Mouse (Mus musculus) lung, adult 18-20 months (tissue): Measurements from ENCODE around the gene Lyl1.

Experiments used
- DNase-seq, 2 experiments: peaks; one replicate each; pipeline ENCODE4 v3.0.0; 2022; ENCODE audit warnings: mixed read lengths in 2 of 2

Lyl1 gene

DNA sequence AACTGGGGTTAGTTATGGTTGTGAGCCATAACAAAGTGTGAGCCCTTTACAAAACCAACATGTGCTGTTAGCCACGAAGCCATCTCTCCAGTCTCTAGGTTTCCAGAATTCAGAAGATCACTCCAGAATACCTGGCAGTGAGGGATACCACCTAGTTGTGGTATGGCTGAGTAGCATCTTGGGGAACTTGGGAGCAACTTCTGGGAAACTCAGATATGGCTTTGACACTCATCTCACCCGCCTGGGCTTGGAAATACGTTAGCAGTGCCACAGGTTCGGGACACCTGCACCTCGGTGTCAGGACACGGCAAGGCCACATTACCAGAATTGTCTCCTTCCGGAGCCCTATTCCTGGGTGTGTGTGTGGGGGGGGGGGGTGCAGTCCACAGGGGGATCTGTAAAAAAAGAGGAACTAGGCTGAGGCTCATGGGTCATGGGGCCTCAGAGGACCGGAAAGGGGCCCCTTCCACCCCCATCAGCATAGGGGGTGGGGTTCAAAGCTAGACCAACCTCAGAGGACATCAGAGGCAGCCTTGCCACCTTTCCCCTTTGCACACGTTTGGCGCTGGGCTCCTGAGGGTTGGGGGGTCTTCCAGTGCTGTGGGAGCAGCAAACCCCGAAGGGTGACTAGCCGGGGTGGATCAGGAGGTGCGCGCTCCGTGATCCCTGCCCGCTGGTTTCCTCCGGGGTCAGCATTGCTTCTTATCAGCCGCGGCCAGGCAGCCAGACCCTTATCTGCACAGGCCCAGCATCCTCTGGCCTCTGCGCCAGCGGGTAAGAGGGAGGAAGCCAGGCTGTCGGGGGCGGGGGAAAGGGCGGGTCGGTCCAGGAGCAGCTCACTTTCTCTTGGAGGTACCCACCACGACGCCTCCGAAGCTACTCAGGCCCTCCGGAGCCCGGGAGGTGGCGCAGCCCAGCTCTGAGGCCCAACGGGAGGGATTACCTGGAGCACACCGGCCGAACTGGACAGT, at the start of gene Lyl1:
TSS of gene Lyl1 (plus strand) at position 517 of the 971 bp plus-strand sequence.
- DNase-seq = peak; percentile 88 to 90

DNA sequence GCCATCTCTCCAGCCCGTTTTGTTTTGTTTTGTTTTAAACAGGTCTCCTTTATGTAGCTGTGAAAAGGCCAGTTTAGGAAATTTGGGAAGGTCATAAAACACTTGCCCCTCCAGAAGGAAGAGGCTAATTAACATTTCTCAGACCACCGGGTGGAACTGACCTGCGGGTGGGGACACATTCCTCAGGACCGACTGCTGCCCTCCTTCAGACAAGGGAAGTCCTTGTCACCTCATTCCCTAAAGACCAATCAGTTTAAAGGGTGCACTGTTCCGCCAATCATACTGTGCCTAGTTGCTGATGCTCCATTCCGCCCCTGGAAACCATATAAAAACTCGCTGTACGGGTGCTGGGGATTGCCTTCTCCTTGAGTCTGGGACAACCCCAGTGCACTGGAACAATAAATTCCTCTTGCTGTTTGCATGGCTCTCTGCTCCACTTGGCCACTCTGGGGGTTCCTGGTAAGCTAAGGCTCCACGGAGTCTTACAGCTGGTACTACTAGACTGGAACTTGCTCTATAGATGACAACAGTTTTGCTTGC, 48.1 kb upstream of the Lyl1 start:
- DNase-seq = no peak

DNA sequence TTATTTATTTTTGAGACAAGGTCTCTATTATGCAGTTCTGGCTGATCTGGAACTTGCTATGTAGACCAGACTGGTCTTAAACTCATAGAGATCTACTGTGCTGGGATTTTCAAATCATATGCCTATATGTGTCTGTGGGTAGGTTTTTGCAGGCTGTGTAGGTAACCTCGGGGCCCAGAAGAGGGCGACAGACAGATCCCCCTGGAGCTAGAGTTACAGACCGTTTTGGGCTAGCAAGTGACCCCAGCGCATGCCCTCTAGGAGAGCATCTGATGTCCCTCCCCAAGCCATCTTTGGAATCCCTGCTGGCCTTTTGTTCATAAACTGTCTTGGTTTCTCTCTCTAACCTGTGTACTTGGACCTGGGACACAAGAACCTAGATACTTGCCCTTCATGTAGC, 46.7 kb upstream of the Lyl1 start:
- no peak for DNase-seq

DNA sequence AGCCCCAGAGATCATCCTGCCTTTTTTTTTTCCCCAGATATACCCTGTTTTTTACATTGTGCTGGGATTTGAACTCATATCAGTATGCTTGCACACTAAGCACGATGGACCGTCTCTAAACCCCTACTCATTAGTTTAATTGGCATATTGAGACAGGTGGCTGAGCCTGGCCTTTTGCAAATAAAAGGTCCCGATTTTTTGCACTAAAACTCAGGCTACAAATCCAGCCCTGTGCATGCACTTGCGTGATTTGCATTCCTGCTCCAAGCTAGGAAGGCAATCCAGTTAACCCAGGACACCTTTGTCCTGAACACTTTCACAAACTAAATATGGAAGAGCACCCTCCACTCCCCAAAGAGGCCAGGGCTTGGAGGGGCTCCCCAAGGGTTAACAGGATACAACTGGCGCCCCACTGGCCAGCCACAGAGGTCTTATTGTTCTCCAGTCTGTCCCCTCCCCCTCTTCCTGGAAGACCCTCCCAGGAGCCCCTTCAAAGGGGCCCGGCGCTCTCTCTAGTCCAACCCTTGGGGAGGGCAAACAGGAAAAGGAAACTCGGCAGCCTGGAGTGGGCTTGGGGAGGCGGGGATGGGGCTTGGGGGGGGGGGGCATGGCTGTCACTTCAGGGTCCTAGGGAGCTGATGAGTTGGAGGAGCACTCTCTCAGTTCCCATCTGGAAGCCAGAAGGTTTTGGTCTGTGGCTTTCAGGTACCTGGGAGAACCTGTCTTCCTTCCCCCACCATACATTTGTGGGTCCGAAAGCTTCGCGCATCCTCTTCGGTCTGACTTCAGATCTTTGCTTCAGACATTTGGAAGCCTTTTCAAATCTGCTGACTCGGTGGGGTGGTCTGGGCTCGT, 45.7 kb upstream of the Lyl1 start:
- no peak for DNase-seq

DNA sequence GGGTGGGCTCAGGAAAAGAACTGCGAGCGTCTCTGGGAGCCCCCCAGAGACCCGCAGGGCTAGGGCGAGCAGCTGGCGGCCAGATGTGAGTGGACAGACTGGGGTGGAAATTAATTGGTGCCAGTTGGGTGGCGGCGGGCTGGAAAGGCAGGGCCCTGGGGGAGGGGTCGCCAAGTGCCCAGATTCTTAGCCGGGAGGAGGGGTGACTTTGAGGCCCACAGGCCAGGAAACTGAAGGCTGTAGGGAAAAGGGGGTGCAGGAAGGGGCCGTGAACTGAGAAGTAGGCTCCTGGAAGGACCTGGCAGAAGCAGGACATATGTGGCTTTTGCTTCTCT, 45.1 kb upstream of the Lyl1 start:
- DNase-seq = peak in 1 of 2 experiments; percentile 28

DNA sequence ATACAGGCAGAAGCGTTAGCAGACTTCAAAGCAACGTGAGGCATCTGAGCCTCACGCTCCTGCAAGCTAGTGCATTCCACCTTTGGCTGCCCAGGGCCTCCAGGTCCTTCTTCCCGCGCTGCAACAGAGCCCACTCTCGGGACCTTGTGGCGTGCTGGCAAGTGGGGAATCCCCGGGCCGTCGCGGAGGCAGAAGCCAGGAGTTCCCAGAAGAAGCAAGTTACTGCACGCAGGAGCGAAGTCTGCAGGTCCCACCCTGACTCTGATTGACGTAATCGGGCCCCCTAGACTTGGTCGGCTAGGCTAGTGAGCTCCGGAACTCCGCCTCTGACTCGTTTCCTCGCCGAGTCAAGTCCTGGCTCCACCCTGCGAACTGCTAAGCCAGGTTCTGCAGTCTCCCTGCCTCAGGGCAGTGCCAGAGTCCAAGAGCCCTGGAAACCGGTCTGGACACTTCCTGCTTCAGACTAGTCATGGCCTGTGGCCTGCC, 44.6 kb upstream of the Lyl1 start:
- peak; percentile 94 to 97 for DNase-seq

DNA sequence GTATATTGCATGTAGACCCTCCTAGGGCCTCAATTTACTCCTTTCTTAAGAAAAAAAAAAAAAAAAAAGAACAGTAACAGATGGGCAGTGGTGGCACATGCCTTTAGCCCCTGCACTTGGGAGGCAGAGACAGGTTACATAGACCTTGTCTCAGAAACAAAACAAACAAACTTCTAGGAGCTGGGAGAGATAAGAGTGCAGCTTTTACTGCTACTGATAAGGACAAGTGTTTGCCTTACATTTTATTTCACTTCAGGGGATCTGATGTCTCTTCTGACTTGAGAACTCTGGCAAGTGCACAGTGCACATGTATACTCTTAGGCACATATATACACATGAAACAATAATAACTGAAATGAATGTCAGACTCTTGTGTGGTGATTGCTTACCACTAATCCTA, 44.1 kb upstream of the Lyl1 start:
- DNase-seq = no peak

DNA sequence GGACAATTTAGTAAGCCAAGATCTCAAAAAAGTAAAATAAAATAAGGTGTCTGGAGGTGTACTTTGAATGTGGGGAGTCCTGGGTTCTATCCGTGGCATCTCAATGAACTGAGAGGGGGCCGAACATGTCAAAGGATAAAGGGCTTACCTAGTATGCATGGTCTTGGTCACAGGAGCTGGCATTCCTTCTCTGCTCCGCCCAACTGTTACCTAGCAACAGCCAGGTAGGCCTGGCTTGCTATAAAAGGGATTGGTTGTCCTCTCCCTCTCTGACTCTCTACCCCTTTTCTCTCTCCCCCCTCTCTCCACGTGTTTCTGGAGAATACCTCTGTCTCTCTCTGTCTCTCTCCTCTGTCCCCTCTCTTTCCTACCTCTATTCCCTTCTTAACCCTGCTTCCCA, 43.6 kb upstream of the Lyl1 start:
- peak; percentile 63 to 73 for DNase-seq

DNA sequence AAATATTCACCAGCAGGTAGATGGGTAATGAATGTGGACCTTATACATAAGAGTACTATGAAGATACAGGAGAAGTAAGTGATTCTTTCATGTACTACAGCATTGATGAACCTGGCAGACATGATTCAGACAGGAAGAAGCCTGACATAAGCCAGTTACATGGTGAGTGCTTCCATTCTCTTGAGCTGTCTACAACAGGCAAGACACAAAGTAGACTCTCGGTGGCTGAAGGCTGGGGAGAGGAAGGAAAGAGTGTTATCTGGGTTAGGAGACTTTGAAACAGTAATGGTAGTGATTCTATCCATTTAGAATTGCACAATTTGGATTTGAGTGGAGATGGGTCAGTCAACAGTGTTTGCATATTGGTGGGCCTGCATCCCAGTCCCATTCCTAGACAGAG, 42.3 kb upstream of the Lyl1 start:
- DNase-seq = no peak

DNA sequence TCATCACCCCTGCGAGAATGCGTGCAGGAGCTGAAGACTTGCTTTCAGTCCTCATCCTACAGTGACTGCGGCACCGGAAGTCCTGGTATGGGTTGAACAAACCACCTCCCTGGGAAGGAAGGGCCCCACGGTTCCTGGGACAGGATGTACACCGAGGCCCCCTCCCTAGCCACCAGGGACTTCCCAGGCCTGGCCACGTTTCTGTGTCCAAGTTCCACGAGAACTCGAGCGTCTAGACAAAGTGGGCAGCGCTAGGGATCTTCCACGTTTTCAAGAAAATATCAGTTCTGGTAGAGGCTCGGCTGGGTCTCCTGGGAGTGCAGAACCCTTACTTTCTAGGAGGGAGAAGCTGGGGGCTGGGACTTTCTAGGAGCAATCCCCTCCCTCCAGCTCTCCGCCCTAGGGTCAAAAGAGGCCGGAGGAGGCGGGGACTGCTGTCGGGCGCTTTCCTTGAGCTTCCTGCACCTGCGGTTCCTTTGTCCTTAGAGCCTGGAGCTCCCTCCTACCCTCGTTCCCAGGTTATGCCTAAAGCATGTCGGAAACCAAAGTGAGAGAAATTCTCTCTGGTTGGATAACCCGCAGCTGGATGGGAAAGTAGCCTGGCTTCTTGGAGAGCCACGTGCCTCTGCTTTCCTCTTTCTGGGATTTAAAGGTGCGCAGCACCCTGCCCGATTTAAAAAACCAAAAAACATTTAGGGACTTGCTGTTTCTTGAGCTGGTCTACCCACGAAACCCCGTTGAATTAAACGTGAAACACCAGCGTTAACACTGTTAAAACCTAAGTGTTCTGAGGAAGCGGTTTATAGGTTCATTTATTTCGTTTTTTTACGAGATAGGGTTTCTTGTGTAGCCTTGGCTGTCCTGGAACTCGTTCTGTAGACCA, 41.1 kb upstream of the Lyl1 start:
- DNase-seq = peak; percentile 83 to 87

DNA sequence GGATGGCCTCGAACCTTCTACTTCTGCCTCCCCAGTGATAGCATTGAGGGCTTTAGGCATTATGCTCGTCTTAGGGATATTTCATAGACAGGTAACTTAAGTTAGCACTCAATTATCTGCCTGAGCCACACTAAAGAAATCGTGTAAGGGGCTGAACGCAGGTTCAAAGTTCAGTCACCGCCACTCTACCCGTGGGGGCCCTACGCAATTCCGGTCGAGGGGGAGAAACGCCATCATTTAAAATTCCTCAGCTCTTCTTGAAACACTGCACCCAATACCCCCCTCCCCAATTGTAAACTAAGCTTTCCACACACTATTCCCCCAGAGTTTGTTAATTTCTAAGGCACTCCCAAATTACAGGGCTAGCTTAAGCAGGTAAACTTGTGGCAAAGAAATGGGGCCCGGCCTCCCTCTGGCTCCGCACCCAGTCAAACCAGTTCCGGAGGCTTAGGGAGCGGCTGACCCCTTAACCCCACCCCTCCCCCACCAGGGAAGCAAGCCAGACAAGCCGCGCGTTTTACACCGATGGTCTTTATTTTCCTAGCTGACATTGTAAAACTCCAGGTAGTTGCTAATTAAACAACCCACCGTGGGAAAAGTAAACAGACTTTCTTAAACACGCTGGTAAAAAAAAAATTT, 40.3 kb upstream of the Lyl1 start:
- DNase-seq = peak; percentile 82 to 89

DNA sequence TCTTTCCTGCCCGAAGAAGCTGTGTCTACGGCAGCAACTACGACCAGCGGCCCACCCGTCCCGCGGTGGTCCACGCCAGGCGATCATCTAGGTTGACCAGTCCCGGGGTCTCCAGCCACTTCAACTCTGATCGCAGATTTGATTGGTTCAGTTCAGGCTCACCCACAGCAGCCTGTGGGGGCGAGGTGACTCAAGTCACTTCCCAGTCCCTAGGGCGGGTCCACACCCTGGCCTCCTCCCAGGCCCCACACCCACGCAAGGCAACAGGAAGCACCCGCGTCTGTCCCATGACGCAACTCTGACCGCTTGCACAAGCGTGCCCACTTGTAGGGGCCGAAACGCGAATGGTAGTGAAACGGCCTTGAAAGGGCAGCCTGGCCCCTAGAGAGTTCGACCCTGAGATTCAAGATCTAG, 39.8 kb upstream of the Lyl1 start:
- DNase-seq = peak; percentile 98 to 99

DNA sequence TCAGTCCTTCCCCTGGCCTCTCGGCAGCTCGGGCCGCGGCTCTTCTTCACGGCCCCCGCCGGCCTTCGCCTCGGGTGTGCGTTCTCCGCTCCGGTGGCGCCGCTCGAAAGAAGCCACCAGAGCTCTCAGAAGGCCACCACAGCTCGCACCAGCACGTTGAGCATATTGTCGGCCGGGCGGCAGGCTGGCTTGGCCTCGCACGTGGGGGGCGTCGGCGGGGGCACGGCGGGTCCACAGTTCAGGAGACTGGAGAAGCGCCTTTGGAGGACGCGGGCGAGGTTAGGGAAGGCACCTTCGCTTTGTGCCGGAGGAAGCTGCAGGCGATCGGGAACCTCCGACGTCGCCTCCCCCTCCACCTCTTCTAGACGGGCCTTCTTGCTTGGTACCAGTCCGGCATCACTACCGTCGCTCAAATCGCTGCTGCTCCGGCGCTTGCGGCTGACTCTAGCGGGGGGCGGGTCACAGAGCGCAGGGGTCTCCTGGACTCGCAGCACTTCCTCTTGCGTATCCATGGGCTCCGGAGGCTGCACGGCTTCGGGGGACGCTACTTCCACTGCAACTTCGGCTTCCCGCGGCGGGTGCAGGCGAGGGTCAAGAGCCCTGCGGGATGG, 39.2 kb upstream of the Lyl1 start:
- no peak for DNase-seq

DNA sequence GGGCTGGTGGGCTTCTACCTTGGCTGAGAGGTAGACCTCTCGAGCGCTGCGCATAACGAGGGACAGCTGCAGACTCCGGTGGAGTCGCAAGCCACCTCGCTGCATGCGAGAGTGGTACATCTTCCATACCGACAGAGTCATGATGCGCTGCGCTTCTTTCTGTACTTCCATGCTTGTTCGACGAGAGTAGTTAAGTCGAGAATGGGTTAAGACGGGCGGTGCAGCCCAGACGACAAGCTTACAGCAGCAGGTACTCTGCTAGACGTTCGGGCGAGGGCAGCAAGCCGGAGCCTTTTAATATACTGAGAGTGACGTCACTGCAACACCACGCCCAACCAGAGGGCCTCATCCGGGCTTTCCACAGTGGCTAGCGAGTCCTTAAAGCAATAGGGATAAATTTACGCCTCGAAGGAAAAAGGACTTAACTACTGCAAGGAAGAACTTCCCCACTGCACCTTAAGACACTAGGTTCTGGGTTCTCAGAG, 38.6 kb upstream of the Lyl1 start, which contains the start of gene Ier2:
TSS of gene Ier2 (minus strand) at position 272 of the 485 bp plus-strand sequence.
- DNase-seq = peak; percentile 97 to 98

DNA sequence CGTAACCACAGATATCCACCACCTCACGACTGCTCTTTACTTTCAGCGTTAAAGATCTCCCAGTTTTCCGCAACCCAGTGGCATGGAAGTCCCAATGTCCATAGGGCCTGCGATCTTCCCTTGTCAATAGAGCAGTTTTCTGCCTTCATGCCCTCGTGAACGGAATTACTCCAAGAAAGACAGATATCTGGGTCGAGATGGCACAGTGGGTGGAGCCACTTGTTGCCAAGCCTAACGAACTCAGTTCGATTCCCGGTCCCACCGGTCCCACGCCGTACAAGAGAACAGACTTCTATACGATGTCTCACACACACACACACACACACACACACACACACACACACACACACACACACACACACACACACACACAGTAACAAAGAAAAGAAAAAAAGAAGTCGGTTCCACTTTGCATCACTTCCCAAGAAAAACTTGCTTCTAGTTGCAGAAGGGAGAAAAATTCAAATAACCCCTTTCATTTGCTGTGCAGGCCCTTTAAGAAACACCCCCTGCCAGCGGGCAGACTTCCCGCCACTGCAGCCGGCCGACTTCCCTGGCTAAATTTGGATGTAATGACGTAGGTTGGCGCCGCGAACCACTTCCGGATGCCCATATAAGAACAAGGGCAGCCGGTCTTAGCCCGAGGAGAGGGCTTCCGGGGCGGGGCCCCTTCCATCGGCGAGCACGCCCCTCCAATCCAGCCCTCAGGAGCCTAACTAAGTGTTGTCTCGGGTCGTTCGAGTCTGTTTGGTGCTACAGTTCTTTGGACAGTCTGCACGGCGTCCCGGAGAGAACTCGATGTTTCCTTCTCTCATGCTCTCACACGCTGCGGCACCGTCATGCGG, 37.6 kb upstream of the Lyl1 start:
- DNase-seq = peak; percentile 98

DNA sequence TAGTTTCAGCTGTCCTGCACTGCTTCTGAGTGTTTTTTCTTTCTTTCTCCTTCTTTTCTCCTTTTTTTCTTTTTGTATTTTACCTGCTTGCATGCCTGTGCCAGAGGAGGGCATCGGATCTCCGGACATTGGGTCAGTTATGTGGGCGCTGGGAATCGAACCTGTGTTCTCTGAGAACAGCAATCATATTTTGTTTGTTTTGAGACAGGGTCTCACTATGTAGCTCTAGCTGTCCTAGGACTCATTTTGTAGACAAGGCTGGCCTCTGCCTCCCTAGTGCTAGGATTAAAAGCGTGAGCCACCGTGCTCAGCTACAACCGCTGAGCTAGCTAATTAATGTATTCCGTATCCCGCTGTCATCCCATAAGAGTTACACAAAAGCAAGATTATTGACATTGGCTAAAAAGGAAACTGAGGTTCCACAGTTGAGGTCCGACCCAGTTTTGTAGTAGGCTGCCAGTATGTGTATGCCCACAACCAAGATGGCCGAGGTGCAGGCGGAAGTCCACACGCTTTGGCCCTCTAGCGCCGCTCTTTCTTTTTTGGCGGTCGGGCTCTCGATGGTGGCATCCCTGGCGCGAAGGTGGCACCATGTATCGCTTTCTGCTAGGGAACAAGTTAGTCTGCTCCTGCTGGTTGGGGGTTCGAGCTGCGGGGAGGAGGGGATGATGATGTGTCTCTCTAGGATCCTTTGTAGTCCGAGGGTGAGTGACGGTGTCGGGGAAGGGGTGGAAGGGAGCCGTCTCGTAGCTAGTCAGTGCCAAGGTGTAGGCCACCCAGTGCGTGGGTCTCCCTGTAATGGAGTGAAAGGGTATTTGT, 36.5 kb upstream of the Lyl1 start:
- DNase-seq = peak; percentile 81 to 84

DNA sequence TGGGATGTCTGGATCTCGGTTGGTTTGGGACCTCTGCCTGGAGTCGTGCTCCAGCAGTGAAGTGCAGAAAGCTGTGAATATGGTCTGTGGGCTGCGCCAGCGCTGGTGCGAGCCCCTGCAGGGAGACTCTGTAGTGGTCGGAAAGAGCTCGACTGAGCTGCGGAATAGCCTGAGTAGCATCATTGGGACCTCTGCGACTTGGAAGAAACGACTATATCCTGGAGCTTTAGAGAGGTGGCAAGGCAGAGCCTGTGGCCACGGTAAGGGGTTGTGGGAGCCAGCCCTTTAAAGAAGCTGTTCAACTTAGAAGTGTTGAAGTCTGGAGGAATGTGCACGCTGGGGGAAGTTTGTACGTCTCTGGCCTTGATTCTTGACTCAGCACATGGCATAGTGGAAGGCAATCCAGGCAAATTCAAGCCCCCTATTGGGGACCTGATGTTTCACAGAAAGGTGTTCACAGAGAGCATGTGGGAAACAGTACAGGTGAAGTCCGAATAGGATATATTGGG, 35.8 kb upstream of the Lyl1 start:
- DNase-seq = no peak

DNA sequence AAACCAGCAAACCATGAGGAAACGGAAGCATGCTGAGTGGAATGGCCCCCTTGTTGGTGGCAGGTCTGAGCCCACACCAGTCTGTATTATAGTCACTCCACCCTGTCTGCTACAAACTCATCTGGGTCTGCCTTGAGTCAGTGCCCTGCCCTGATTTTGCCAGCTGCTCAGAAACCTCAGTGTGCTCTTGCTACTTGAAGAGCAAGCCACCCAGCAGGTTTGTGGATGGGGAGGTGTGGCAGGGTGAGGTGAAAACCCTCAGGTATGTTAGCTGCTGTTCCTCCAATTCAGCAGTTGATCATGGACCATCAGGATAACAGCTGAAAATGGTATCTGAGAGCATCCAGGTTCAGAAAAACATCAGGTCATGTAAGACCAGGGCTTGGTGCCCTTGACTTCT, 33.2 kb upstream of the Lyl1 start:
- DNase-seq = peak in 1 of 2 experiments; percentile 50
